In genomic region chr5:101560366-101560765, GRCm38 (mm10) we compare ENCODE assay signal across 28 mouse cellular contexts.
"Had no signal": no experiment of that assay in that cellular context is flagged by ENCODE, and none has a peak within 500 bp of the region (broad histone marks: within the 10 kb centered on the region; RNA-seq: fewer than 3 reads in every experiment).

No protein-coding gene starts in this region.

- ATAC-seq: forebrain, embryonic 13.5 days; forebrain, embryonic 14.5 days; forebrain, embryonic 15.5 days; forebrain, embryonic 16.5 days; forebrain, postnatal 0 days had no signal

- DNase-seq: cerebellum, adult 2 months; cerebellum, adult 8-10 months; cerebellum, adult 9-10 months; cerebellum, adult 9-11 months; cerebellum, postnatal 10 days; cerebellum, postnatal 14 days; cerebellum, postnatal 25 days; cerebellum, postnatal 36 days; embryo, embryonic 11 days; forebrain, postnatal 0 days; gastrocnemius, adult 2 months; gastrocnemius, postnatal 10 days; gastrocnemius, postnatal 14 days; gastrocnemius, postnatal 25 days; gastrocnemius, postnatal 36 days; heart, adult 18-20 months; heart, adult 2 months had no signal

- H3K36me3 ChIP-seq: embryonic facial prominence, embryonic 10.5 days; embryonic facial prominence, embryonic 12.5 days; embryonic facial prominence, embryonic 13.5 days; embryonic facial prominence, embryonic 15.5 days; forebrain, embryonic 10.5 days; forebrain, embryonic 12.5 days; forebrain, embryonic 15.5 days had no signal

- H3K27me3 ChIP-seq: embryonic facial prominence, embryonic 12.5 days; embryonic facial prominence, embryonic 13.5 days; embryonic facial prominence, embryonic 15.5 days had no signal

- H3K4me1 ChIP-seq: embryonic facial prominence, embryonic 10.5 days; embryonic facial prominence, embryonic 12.5 days; embryonic facial prominence, embryonic 15.5 days; forebrain, embryonic 12.5 days had no signal

- H3K9ac ChIP-seq: embryonic facial prominence, embryonic 12.5 days; embryonic facial prominence, embryonic 13.5 days; embryonic facial prominence, embryonic 15.5 days; forebrain, embryonic 12.5 days; forebrain, embryonic 13.5 days; forebrain, embryonic 15.5 days; forebrain, postnatal 0 days had no signal

- H3K4me3 ChIP-seq: embryonic facial prominence, embryonic 10.5 days; embryonic facial prominence, embryonic 12.5 days; embryonic facial prominence, embryonic 13.5 days; embryonic facial prominence, embryonic 15.5 days; erythroblast, embryonic 14.5 days; forebrain, embryonic 10.5 days; forebrain, embryonic 12.5 days; forebrain, embryonic 13.5 days; forebrain, embryonic 15.5 days; gastrocnemius, adult 2 months; heart, adult 2 months had no signal

- H3K9me3 ChIP-seq: embryonic facial prominence, embryonic 10.5 days; embryonic facial prominence, embryonic 12.5 days; embryonic facial prominence, embryonic 13.5 days; embryonic facial prominence, embryonic 15.5 days; forebrain, embryonic 12.5 days; forebrain, embryonic 15.5 days had no signal

- H3K27ac ChIP-seq: embryonic facial prominence, embryonic 10.5 days; embryonic facial prominence, embryonic 12.5 days; embryonic facial prominence, embryonic 13.5 days; embryonic facial prominence, embryonic 15.5 days; forebrain, embryonic 10.5 days; forebrain, embryonic 12.5 days; forebrain, embryonic 13.5 days; forebrain, embryonic 15.5 days; gastrocnemius, adult 2 months; heart, adult 2 months had no signal

- H3K4me2 ChIP-seq: embryonic facial prominence, embryonic 12.5 days; embryonic facial prominence, embryonic 13.5 days; embryonic facial prominence, embryonic 15.5 days; forebrain, embryonic 12.5 days; forebrain, embryonic 13.5 days; forebrain, embryonic 15.5 days had no signal
